Mouse (Mus musculus) layer of hippocampus, postnatal 25 days (tissue): ENCODE results near the gene Mrgprh. TPM values are rescaled to one million over a fixed set of nuclear protein-coding genes. Genes with fewer than 3 reads are reported as not detected.

Experiments
- DNase-seq, 2 experiments: peaks; one replicate each; pipeline ENCODE4 v3.0.0; 2022; ENCODE audit warnings: mixed read lengths in 2 of 2, low spot score in 1 of 2; ENCODE audit errors: extremely low spot score in 1 of 2
- microRNA-seq, 2 experiments: library from miRNA; unstranded; fragments of <30 nt; microRNA quantifications; one replicate each; pipeline ENCODE4 v1.2.0; 2021
- total RNA-seq, 2 experiments: library from RNA; stranded (reverse); gene quantifications; 2 replicates each; pipeline ENCODE4 v1.2.3; 2021

The Mrgprh gene
- total RNA-seq, 2 experiments from 2014 or later, result 0.12 TPM; not detected in 1

DNA sequence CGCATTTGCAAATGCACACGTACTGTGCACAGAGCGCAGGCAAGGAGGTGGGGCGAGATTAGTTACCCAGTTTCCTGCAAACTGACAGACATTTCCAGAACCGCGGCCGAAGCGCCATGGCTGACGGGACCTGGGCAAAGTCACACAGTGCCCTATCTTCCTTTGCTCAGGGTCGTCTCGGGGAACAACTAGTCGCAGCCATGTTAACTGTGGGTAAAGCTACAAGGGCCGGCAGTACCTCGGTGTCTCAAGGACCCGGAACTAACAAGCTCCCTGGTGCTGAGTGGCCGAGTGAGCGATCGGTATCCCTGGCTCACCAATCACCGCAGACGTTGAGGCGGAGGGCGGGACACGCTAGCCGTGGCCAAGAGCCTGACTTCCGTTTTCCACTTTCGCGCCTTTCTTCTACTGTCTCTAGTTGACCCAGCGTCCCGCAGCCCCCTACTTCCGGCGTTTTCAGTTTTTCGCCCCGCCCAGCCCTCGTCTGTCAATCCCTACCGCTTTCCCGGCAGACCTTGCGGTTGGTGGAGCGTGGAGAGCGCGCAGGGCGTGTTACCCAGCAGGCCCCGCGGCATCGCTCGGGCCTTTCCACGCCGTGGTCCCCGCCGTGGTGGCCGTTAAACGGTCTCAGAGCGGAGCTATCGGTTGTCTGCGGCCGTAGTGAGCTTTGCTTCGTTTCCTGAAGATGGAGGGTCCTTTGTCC, 40.2 kb downstream of the Mrgprh start, which contains the start of gene Mrpl18:
Mrpl18 (minus strand) TSS at position 465 of the 703 bp plus-strand sequence.
- peak; percentile 90 to 91 for DNase-seq

DNA sequence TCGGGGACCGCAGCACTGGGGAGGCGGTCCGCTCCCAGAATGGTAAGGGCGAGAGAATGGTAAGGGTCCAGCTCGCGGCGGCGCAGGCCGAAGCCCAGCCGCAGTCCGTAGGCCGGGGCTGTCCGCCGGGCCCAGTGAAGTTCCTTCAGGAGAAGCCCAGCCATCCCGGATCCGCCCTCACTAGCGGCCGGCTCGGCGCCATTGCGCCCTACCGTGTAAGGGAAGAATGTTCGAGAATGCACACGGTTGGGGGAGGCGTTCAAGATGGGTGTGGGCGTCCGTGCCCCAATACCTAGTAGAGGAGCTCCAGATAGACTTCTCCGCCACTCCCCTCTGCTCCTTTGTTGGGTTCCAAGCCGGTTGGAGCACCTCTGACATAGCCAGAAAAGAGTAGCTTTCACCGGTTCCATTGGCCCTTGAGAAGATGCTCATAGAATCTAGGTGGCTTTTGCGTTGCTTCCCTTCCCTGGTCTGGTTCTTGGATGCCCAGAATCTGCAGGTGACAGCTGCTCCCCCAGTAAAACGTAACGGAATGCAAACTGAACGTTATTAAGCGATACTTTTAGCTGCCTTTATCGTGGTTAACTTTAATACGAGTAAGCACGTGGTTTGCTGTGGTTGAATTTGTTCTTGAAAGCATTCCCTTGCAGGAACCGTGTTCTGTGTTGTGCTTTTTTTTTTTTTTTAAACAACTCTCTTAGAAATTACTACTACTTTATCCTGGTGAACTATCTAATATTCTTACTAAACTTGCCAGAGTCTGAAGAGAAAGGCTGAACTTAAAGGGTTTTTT, 41.0 kb downstream of the Mrgprh start:
- DNase-seq, result peak in 1 of 2 experiments; percentile 32

DNA sequence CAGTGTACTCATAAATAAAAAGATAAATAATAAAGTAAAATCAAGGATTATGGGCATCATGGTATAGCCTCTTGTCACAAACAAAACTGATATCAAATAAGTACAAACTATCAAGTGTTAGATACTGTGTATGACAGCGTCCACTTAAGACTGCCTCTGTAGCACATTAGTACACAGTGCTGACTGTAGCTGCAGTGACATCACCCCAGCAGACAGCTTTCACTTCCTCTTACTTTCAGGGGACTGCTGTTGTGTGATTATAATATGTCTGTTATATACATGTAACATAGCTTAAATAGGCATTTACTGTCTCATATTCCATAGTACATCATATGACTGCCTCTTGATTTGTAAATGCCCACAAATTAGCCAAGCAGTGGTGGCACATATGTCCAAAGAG, 45.2 kb downstream of the Mrgprh start:
- DNase-seq, result no peak

DNA sequence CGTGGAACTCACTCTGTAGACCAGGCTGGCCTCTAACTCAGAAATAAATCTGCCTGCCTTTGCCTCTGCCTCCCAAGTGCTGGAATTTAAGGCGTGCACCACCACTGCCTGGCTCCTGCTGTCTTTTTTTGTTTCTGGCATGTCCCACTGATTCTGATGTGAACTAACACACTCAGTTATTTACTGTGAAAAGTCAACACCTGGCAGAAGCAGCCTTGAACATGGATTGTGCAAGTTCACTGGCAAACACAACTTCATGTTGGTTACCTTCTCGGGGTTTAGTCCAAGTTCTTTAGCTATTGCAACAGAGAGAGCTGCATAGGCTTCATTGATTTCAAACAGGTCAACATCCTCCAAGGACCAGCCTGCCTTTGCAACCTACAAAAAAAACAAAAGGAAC, 49.2 kb downstream of the Mrgprh start:
- no peak for DNase-seq

DNA sequence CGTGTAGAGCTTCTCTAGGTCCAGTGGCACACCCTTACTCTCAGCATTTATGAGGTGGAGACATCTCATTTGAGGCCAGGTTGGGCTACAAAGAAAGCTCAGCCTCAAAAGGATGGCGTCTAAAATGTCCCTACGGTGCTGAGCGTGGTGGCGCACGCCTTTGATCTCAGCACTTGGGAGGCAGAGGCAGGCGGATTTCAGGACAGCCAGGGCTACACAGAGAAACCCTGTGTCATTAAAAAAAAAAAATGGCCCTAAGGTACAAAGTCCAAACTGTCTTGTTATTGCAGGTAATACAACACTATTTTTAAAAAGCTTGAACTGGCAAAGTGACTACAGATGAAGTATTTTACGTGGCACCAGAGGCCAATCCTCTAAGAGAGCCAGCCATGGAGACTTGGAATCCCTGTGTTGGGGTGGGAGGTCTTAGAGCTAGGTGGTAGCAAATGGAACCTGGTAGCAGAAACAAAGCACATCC, 49.9 kb downstream of the Mrgprh start:
- no peak for DNase-seq

Small RNA genes lying within 50 kb of the gene (microRNA-seq; reads per million reads assigned to microRNA genes)
- 0 reads per million in 2 experiments for gene Gm24085

Other genes with a start within 250 kb of the Mrgprh start
- not detected for gene Slc22a1, start 200.2 kb upstream of the Mrgprh start, total RNA-seq
- 10 to 100 TPM; 28.1 to 29.8 TPM for gene Igf2r, start 106.4 kb upstream of the Mrgprh start, total RNA-seq
- 10 to 100 TPM; 49.6 to 62.9 TPM for gene Mas1, start 7.9 kb upstream of the Mrgprh start, total RNA-seq
- gene Pnldc1, start 34.2 kb downstream of the Mrgprh start, total RNA-seq, result 1 to 10 TPM; 2.3 to 2.5 TPM
- 100 to 1,000 TPM; 188 to 223 TPM for gene Tcp1, start 39.7 kb downstream of the Mrgprh start, total RNA-seq
- gene Mrpl18, start 40.3 kb downstream of the Mrgprh start, total RNA-seq, result 10 to 100 TPM; 58.6 to 66.1 TPM
- 1 to 10 TPM; 4.8 to 5.2 TPM for gene Acat3, start 64.6 kb downstream of the Mrgprh start, total RNA-seq
- gene Acat2, start 84.7 kb downstream of the Mrgprh start, total RNA-seq, result 10 to 100 TPM; 53.6 to 56.1 TPM
- gene Wtap, start 118.1 kb downstream of the Mrgprh start, total RNA-seq, result 10 to 100 TPM; 51.6 to 56.7 TPM
- gene Sod2, start 130.8 kb downstream of the Mrgprh start, total RNA-seq, result 100 to 1,000 TPM; 243 to 274 TPM
- not detected for gene Gpr31b, start 176.3 kb downstream of the Mrgprh start, total RNA-seq
- gene Tcp10b, start 185.1 kb downstream of the Mrgprh start, total RNA-seq, result under 1 TPM; 0.20 to 0.82 TPM